8 mouse cellular contexts compared by ENCODE assay signal in genomic region chr11:60178005-60178404, GRCm38 (mm10). TPM values are rescaled to one million over a fixed set of nuclear protein-coding genes. Genes with fewer than 3 reads are reported as not detected.
DNase-seq lines count a peak whose midpoint lies in the region; ATAC-seq and TF ChIP-seq lines count a peak whose summit lies in the region.

No protein-coding gene starts in this region.

- WGBS in lung, embryonic 14.5 days: 29% methylated on average over 6 of the region's 6 CpGs
- WGBS in intestine, embryonic 16.5 days: 44% methylated on average over 6 of the region's 6 CpGs
- WGBS in stomach, embryonic 15.5 days: 48% methylated on average over 6 of the region's 6 CpGs

- no peak for ATAC-seq in lung, embryonic 14.5 days (ENCODE audit: insufficient read depth)
- no peak for ATAC-seq in intestine, embryonic 16.5 days
- no peak for ATAC-seq in stomach, embryonic 15.5 days (ENCODE audit: insufficient read depth, low FRiP score, low read depth)
- ATAC-seq in CD4-positive, CD25-positive, alpha-beta regulatory T cell, adult 4 months: no peak

- H3K9ac ChIP-seq in lung, embryonic 14.5 days: no peak overlapping the region
- no peak overlapping the region for H3K9ac ChIP-seq in intestine, embryonic 16.5 days (ENCODE audit: low read depth, low read length)
- no peak overlapping the region for H3K9ac ChIP-seq in stomach, embryonic 15.5 days

- peaks cover 60% of the 10 kb centered on the region for H3K4me1 ChIP-seq in lung, embryonic 14.5 days (ENCODE audit: insufficient read depth)
- H3K4me1 ChIP-seq in intestine, embryonic 16.5 days (ENCODE audit: control insufficient read depth, insufficient read depth, low read length): peaks cover 80% of the 10 kb centered on the region
- peaks cover 90% of the 10 kb centered on the region for H3K4me1 ChIP-seq in stomach, embryonic 15.5 days

- no peaks in the 10 kb centered on the region for H3K9me3 ChIP-seq in lung, embryonic 14.5 days (ENCODE audit: low read depth, low read length)
- no peaks in the 10 kb centered on the region for H3K9me3 ChIP-seq in intestine, embryonic 16.5 days (ENCODE audit: control insufficient read depth, low read length)
- H3K9me3 ChIP-seq in stomach, embryonic 15.5 days: no peaks in the 10 kb centered on the region

- no peaks in the 10 kb centered on the region for H3K27me3 ChIP-seq in lung, embryonic 14.5 days (ENCODE audit: insufficient read depth, low read length)
- H3K27me3 ChIP-seq in intestine, embryonic 16.5 days (replicated peaks; ENCODE audit: control insufficient read depth, insufficient read depth, low read length): no peaks in the 10 kb centered on the region
- no peaks in the 10 kb centered on the region for H3K27me3 ChIP-seq in stomach, embryonic 15.5 days (replicated peaks)

- peak overlapping the region; percentile 91; the same call in 1 of the 2 replicates for H3K27ac ChIP-seq in lung, embryonic 14.5 days (ENCODE audit: low read depth)
- H3K27ac ChIP-seq in intestine, embryonic 16.5 days (ENCODE audit: low read length): peak overlapping the region; percentile 86
- H3K27ac ChIP-seq in stomach, embryonic 15.5 days: peak overlapping the region; percentile 89

- no peak for TF ChIP-seq CTCF in lung, embryonic 14.5 days (IDR thresholded peaks at IDR 0.05; ENCODE audit: low read depth)

- H3K4me2 ChIP-seq in lung, embryonic 14.5 days: peak overlapping the region; percentile 100; the same call in 1 of the 2 replicates
- H3K4me2 ChIP-seq in intestine, embryonic 16.5 days (ENCODE audit: low read depth, low read length): no peak overlapping the region
- peak overlapping the region; percentile 100; the same call in 1 of the 2 replicates for H3K4me2 ChIP-seq in stomach, embryonic 15.5 days

- H3K36me3 ChIP-seq in lung, embryonic 14.5 days (ENCODE audit: insufficient read depth): peaks cover 6% of the 10 kb centered on the region; the same call in 1 of the 2 replicates
- peaks cover 3% of the 10 kb centered on the region; the same call in 1 of the 2 replicates for H3K36me3 ChIP-seq in intestine, embryonic 16.5 days (ENCODE audit: control insufficient read depth, insufficient read depth, low read length)
- H3K36me3 ChIP-seq in stomach, embryonic 15.5 days: no peaks in the 10 kb centered on the region

- peak; percentile 52 for DNase-seq in cerebellum, adult 9-11 months
- DNase-seq in cerebellum, postnatal 4 days (ENCODE audit: low spot score in 2 of 2): no peak
- no peak for DNase-seq in lung, embryonic 14.5 days
- DNase-seq in lung, postnatal 4 days: no peak
- no peak for DNase-seq in urinary bladder, postnatal 10 days (ENCODE audit: low spot score)

- H3K4me3 ChIP-seq in lung, embryonic 14.5 days (ENCODE audit: low read depth, low read length): no peak overlapping the region
- H3K4me3 ChIP-seq in intestine, embryonic 16.5 days (ENCODE audit: low read length): no peak overlapping the region
- H3K4me3 ChIP-seq in stomach, embryonic 15.5 days (replicated peaks): no peak overlapping the region

RNA-seq across cellular contexts. Expression of gene Srebf1, which starts 44.4 kb away (rescaled TPM):
- 73.9 and 77.2 TPM in 2 replicates for polyA plus RNA-seq in lung, embryonic 14.5 days (2014; fragmentation: Nextera tagmentation; extraction: Ambion mirVana)
- polyA plus RNA-seq in intestine, embryonic 16.5 days (2015; fragmentation: Nextera tagmentation; extraction: Ambion mirVana): 81.0 and 95.2 TPM in 2 replicates
- 81.5 and 83.5 TPM in 2 replicates for polyA plus RNA-seq in stomach, embryonic 15.5 days (2015; fragmentation: Nextera tagmentation; extraction: Ambion mirVana)
- polyA plus RNA-seq in CD4-positive, CD25-positive, alpha-beta regulatory T cell, adult 4 months (2017; shearing (Covaris generic)): 10 to 100 TPM; 20.7 to 28.6 TPM
